ENCODE assay signal across 24 mouse cellular contexts in the genomic region with DNA sequence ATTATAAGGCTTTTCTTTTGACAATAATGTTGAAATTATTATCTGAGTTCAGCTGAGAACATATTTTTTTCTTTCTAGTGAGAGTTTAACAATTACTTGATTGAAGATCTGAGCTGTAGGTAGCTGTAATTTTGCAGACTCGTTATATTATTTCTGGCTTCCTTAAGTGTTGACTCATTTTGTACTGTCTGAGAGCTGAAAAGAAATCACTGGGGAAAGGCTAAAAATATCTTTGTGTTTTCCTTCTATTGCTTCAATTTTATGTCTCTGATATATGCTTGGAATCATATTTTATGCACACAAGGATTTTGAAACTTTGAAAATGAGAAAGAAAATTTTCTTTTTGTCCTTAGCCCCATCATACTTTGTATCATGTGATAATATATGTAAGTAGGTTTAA.
DNase-seq lines count a peak whose midpoint lies in the region; ATAC-seq and TF ChIP-seq lines count a peak whose summit lies in the region.
"Had no signal": no experiment of that assay in that cellular context is flagged by ENCODE, and none has a peak within 500 bp of the region (broad histone marks: within the 10 kb centered on the region; RNA-seq: fewer than 3 reads in every experiment).

No protein-coding gene starts in this region.

- H3K9me3 ChIP-seq in kidney, postnatal 0 days (replicated peaks; ENCODE audit: low read length): no peaks in the 10 kb centered on the region; the same call in 1 of the 2 replicates
- H3K9me3 ChIP-seq: embryonic facial prominence, embryonic 10.5 days; embryonic facial prominence, embryonic 12.5 days; forebrain, embryonic 13.5 days; forebrain, embryonic 15.5 days; G1E had no signal

- intact Hi-C loops in left cerebral cortex, adult 2 months (cut with DNase I): loop anchor here (2.0 to 5.0 kb wide), 3 partner anchors 70 to 126 kb away; partner anchors contain the start of gene Lrp1b
- intact Hi-C loops in left cerebral cortex, postnatal 10 days (cut with DNase I): no loop called here

- peak; percentile 9 for DNase-seq in kidney, postnatal 0 days (ENCODE audit: low spot score)
- no peak for DNase-seq in kidney, adult 8-10 months
- DNase-seq in left cerebral cortex, adult 2 months (ENCODE audit: extremely low spot score in 1 of 2, low spot score in 2 of 2): no peak
- DNase-seq in left cerebral cortex, postnatal 10 days (ENCODE audit: extremely low spot score in 1 of 2, low spot score in 2 of 2): no peak
- DNase-seq in telencephalon, adult 2 months (ENCODE audit: low read depth, low spot score): peak; percentile 56
- DNase-seq in B cell, adult 2 months: no peak
- DNase-seq: adrenal gland, adult 2 months; adrenal gland, postnatal 10 days; adrenal gland, postnatal 25 days; cerebellum, adult 11-12 months; cerebellum, adult 2 months; cerebellum, adult 9-10 months; cerebellum, postnatal 10 days; cerebellum, postnatal 25 days; forebrain, postnatal 0 days had no signal

- H3K27ac ChIP-seq in kidney, postnatal 0 days: no peak overlapping the region
- H3K27ac ChIP-seq in left cerebral cortex, adult 2 months: peak overlapping the region; percentile 36; the same call in 1 of the 2 replicates
- H3K27ac ChIP-seq: embryonic facial prominence, embryonic 10.5 days; embryonic facial prominence, embryonic 12.5 days; forebrain, embryonic 13.5 days; forebrain, embryonic 15.5 days had no signal

- no peak overlapping the region for H3K4me3 ChIP-seq in kidney, postnatal 0 days (replicated peaks; ENCODE audit: low read depth, low read length)
- H3K4me3 ChIP-seq in left cerebral cortex, adult 2 months: no peak overlapping the region
- H3K4me3 ChIP-seq: embryonic facial prominence, embryonic 10.5 days; embryonic facial prominence, embryonic 12.5 days; forebrain, embryonic 13.5 days; forebrain, embryonic 15.5 days had no signal

- ATAC-seq in kidney, postnatal 0 days (replicated peaks; ENCODE audit: low FRiP score, low read depth): no peak
- ATAC-seq: activated CD4-positive, CD25-positive, alpha-beta regulatory T cell, adult 4 months; CD4-positive, CD25-positive, alpha-beta regulatory T cell, adult 4 months; forebrain, embryonic 13.5 days; forebrain, embryonic 15.5 days; forebrain, postnatal 0 days; Patski had no signal

- 63% methylated on average over 1 of the region's 1 CpGs for WGBS in kidney, postnatal 0 days

- no peak overlapping the region for H3K4me2 ChIP-seq in kidney, postnatal 0 days (ENCODE audit: low read length)
- H3K4me2 ChIP-seq: embryonic facial prominence, embryonic 12.5 days; forebrain, embryonic 13.5 days; forebrain, embryonic 15.5 days had no signal

- no peak for TF ChIP-seq CTCF in kidney, postnatal 0 days (IDR thresholded peaks at IDR 0.05; ENCODE audit: low read depth)
- no peak for TF ChIP-seq CTCF in left cerebral cortex, adult 2 months (IDR thresholded peaks at IDR 0.05)

- H3K9ac ChIP-seq in kidney, postnatal 0 days (ENCODE audit: low read depth, low read length): no peak overlapping the region
- H3K9ac ChIP-seq: embryonic facial prominence, embryonic 12.5 days; forebrain, embryonic 13.5 days; forebrain, embryonic 15.5 days; forebrain, postnatal 0 days had no signal

- no peaks in the 10 kb centered on the region for H3K4me1 ChIP-seq in kidney, postnatal 0 days (replicated peaks; ENCODE audit: insufficient read depth, low read length)
- H3K4me1 ChIP-seq: embryonic facial prominence, embryonic 10.5 days; embryonic facial prominence, embryonic 12.5 days; forebrain, embryonic 13.5 days; forebrain, embryonic 15.5 days had no signal

- H3K36me3 ChIP-seq in kidney, postnatal 0 days (ENCODE audit: insufficient read depth, low read length): no peaks in the 10 kb centered on the region
- H3K36me3 ChIP-seq: embryonic facial prominence, embryonic 10.5 days; embryonic facial prominence, embryonic 12.5 days; forebrain, embryonic 15.5 days; G1E had no signal

- no peaks in the 10 kb centered on the region for H3K27me3 ChIP-seq in kidney, postnatal 0 days (ENCODE audit: insufficient read depth, low read length)
- H3K27me3 ChIP-seq: CH12.LX; embryonic facial prominence, embryonic 12.5 days; forebrain, embryonic 13.5 days; forebrain, embryonic 15.5 days; Patski had no signal

Comparison
In these comparisons a context has a peak if more than half of its experiments do, and no peak if none do; other contexts are left out.
1. DNase-seq: peak in kidney, postnatal 0 days (single experiment) and telencephalon, adult 2 months (single experiment); none in kidney, adult 8-10 months (0 of 2), left cerebral cortex, adult 2 months (0 of 2), left cerebral cortex, postnatal 10 days (0 of 2) and B cell, adult 2 months (0 of 2).